Mouse (Mus musculus): Measurements from ENCODE around the gene Sfrp5. TPM values are rescaled to one million over a fixed set of nuclear protein-coding genes. Genes with fewer than 3 reads are reported as not detected.

The Sfrp5 gene
- polyA plus RNA-seq, 1 experiment from 2014 or later, result 1.2 TPM

- DNase-seq (ENCODE audit: low spot score), result peak; percentile 95
- Histone ChIP-seq H3K27me3 (ENCODE audit: control insufficient read depth, insufficient read depth, low read length) (peaks cover 5% of the 10 kb centered on the region; the same call in 1 of the 2 replicates), H3K36me3 (replicated peaks; ENCODE audit: control insufficient read depth, insufficient read depth, low read depth, low read length) (no peaks in the 10 kb centered on the region), H3K4me2 (ENCODE audit: low read depth, low read length) (peak overlapping the region; percentile 77), H3K27ac (replicated peaks; ENCODE audit: low read depth, low read length) (no peak overlapping the region), H3K4me3 (ENCODE audit: low read depth, low read length) (peak overlapping the region; percentile 87), H3K9ac (replicated peaks; ENCODE audit: low read length) (peak overlapping the region; percentile 74), H3K9me3 (replicated peaks; ENCODE audit: control insufficient read depth, low read length) (no peaks in the 10 kb centered on the region), H3K4me1 (ENCODE audit: control insufficient read depth, insufficient read depth, low read length) (no peaks in the 10 kb centered on the region; the same call in 1 of the 2 replicates)
- ATAC-seq (replicated peaks; ENCODE audit: insufficient number of reproducible peaks, low FRiP score, low TSS enrichment, low read depth), result peak; percentile 80
- 3% methylated on average over 48 of the region's 56 CpGs for WGBS
Observed at GRCm38 (mm10) chr19:42170025-42170969, 31.8 kb downstream of the Sfrp5 start.

- Histone ChIP-seq H3K4me3 (ENCODE audit: low read depth, low read length) (no peak overlapping the region), H3K9me3 (replicated peaks; ENCODE audit: control insufficient read depth, low read length) (no peaks in the 10 kb centered on the region), H3K4me1 (ENCODE audit: control insufficient read depth, insufficient read depth, low read length) (no peaks in the 10 kb centered on the region; the same call in 1 of the 2 replicates), H3K27ac (replicated peaks; ENCODE audit: low read depth, low read length) (no peak overlapping the region), H3K27me3 (ENCODE audit: control insufficient read depth, insufficient read depth, low read length) (peaks cover 5% of the 10 kb centered on the region; the same call in 1 of the 2 replicates), H3K4me2 (ENCODE audit: low read depth, low read length) (no peak overlapping the region), H3K9ac (replicated peaks; ENCODE audit: low read length) (no peak overlapping the region), H3K36me3 (replicated peaks; ENCODE audit: control insufficient read depth, insufficient read depth, low read depth, low read length) (no peaks in the 10 kb centered on the region)
- 81% methylated on average over 10 of the region's 10 CpGs for WGBS
- no peak for ATAC-seq (replicated peaks; ENCODE audit: insufficient number of reproducible peaks, low FRiP score, low TSS enrichment, low read depth)
- DNase-seq (ENCODE audit: low spot score), result no peak
Observed at GRCm38 (mm10) chr19:42169322-42169975, 32.6 kb downstream of the Sfrp5 start.

- Histone ChIP-seq H3K36me3 (replicated peaks; ENCODE audit: control insufficient read depth, insufficient read depth, low read depth, low read length) (no peaks in the 10 kb centered on the region), H3K27me3 (ENCODE audit: control insufficient read depth, insufficient read depth, low read length) (peaks cover 5% of the 10 kb centered on the region; the same call in 1 of the 2 replicates), H3K27ac (replicated peaks; ENCODE audit: low read depth, low read length) (no peak overlapping the region), H3K9ac (replicated peaks; ENCODE audit: low read length) (no peak overlapping the region), H3K4me2 (ENCODE audit: low read depth, low read length) (no peak overlapping the region), H3K4me1 (ENCODE audit: control insufficient read depth, insufficient read depth, low read length) (no peaks in the 10 kb centered on the region; the same call in 1 of the 2 replicates), H3K4me3 (ENCODE audit: low read depth, low read length) (no peak overlapping the region), H3K9me3 (replicated peaks; ENCODE audit: control insufficient read depth, low read length) (no peaks in the 10 kb centered on the region)
- 62% methylated on average over 9 of the region's 9 CpGs for WGBS
- DNase-seq (ENCODE audit: low spot score) (no peak), ATAC-seq (replicated peaks; ENCODE audit: insufficient number of reproducible peaks, low FRiP score, low TSS enrichment, low read depth) (no peak)
Observed at GRCm38 (mm10) chr19:42167489-42167888, 34.6 kb downstream of the Sfrp5 start.

- no peak for DNase-seq (ENCODE audit: low spot score)
- H3K9ac ChIP-seq (replicated peaks; ENCODE audit: low read length), result no peak overlapping the region
- no peaks in the 10 kb centered on the region; the same call in 1 of the 2 replicates for H3K4me1 ChIP-seq (ENCODE audit: control insufficient read depth, insufficient read depth, low read length)
- WGBS, result 51% methylated on average over 3 of the region's 3 CpGs
- H3K4me3 ChIP-seq (ENCODE audit: low read depth, low read length), result no peak overlapping the region
- H3K27me3 ChIP-seq (ENCODE audit: control insufficient read depth, insufficient read depth, low read length), result peaks cover 5% of the 10 kb centered on the region; the same call in 1 of the 2 replicates
- no peak overlapping the region for H3K4me2 ChIP-seq (ENCODE audit: low read depth, low read length)
- H3K9me3 ChIP-seq (replicated peaks; ENCODE audit: control insufficient read depth, low read length), result no peaks in the 10 kb centered on the region
- no peak for ATAC-seq (replicated peaks; ENCODE audit: insufficient number of reproducible peaks, low FRiP score, low TSS enrichment, low read depth)
- no peak overlapping the region for H3K27ac ChIP-seq (replicated peaks; ENCODE audit: low read depth, low read length)
- no peaks in the 10 kb centered on the region for H3K36me3 ChIP-seq (replicated peaks; ENCODE audit: control insufficient read depth, insufficient read depth, low read depth, low read length)
Observed at GRCm38 (mm10) chr19:42166766-42167165, 35.3 kb downstream of the Sfrp5 start.

GRCm38 (mm10) chr19:42166130-42166529, 35.9 kb downstream of the Sfrp5 start:
- no peaks in the 10 kb centered on the region for H3K9me3 ChIP-seq (replicated peaks; ENCODE audit: control insufficient read depth, low read length)
- H3K4me2 ChIP-seq (ENCODE audit: low read depth, low read length), result peak overlapping the region; percentile 1; the same call in 1 of the 2 replicates
- no peaks in the 10 kb centered on the region for H3K36me3 ChIP-seq (replicated peaks; ENCODE audit: control insufficient read depth, insufficient read depth, low read depth, low read length)
- WGBS, result 4% methylated on average over 12 of the region's 12 CpGs
- DNase-seq (ENCODE audit: low spot score), result peak; percentile 92
- H3K9ac ChIP-seq (replicated peaks; ENCODE audit: low read length), result peak overlapping the region; percentile 51; the same call in 1 of the 2 replicates
- H3K4me3 ChIP-seq (ENCODE audit: low read depth, low read length), result no peak overlapping the region
- H3K27ac ChIP-seq (replicated peaks; ENCODE audit: low read depth, low read length), result no peak overlapping the region
- peaks cover 5% of the 10 kb centered on the region; the same call in 1 of the 2 replicates for H3K27me3 ChIP-seq (ENCODE audit: control insufficient read depth, insufficient read depth, low read length)
- H3K4me1 ChIP-seq (ENCODE audit: control insufficient read depth, insufficient read depth, low read length), result no peaks in the 10 kb centered on the region
- no peak for ATAC-seq (replicated peaks; ENCODE audit: insufficient number of reproducible peaks, low FRiP score, low TSS enrichment, low read depth)

- Histone ChIP-seq H3K9me3 (replicated peaks; ENCODE audit: control insufficient read depth, low read length) (no peaks in the 10 kb centered on the region), H3K4me1 (ENCODE audit: control insufficient read depth, insufficient read depth, low read length) (no peaks in the 10 kb centered on the region), H3K27ac (replicated peaks; ENCODE audit: low read depth, low read length) (no peak overlapping the region), H3K9ac (replicated peaks; ENCODE audit: low read length) (no peak overlapping the region), H3K4me3 (ENCODE audit: low read depth, low read length) (no peak overlapping the region), H3K27me3 (ENCODE audit: control insufficient read depth, insufficient read depth, low read length) (peaks cover 5% of the 10 kb centered on the region; the same call in 1 of the 2 replicates), H3K4me2 (ENCODE audit: low read depth, low read length) (no peak overlapping the region), H3K36me3 (replicated peaks; ENCODE audit: control insufficient read depth, insufficient read depth, low read depth, low read length) (no peaks in the 10 kb centered on the region)
- ATAC-seq (replicated peaks; ENCODE audit: insufficient number of reproducible peaks, low FRiP score, low TSS enrichment, low read depth), result no peak
- DNase-seq (ENCODE audit: low spot score), result no peak
- 68% methylated on average over 7 of the region's 7 CpGs for WGBS
Observed at GRCm38 (mm10) chr19:42164188-42164587, 37.9 kb downstream of the Sfrp5 start.

GRCm38 (mm10) chr19:42163764-42164163, 38.3 kb downstream of the Sfrp5 start, which contains the start of gene Zfyve27:
Gene Zfyve27 (plus strand): TSS chr19:42163951.
- 77% methylated on average over 5 of the region's 5 CpGs for WGBS
- Histone ChIP-seq H3K4me2 (ENCODE audit: low read depth, low read length) (no peak within 1 kb of the TSS), H3K4me1 (ENCODE audit: control insufficient read depth, insufficient read depth, low read length) (no peaks in the 10 kb centered on the region), H3K9ac (replicated peaks; ENCODE audit: low read length) (no peak within 1 kb of the TSS), H3K27ac (replicated peaks; ENCODE audit: low read depth, low read length) (no peak within 1 kb of the TSS), H3K9me3 (replicated peaks; ENCODE audit: control insufficient read depth, low read length) (no peaks in the 10 kb centered on the region), H3K4me3 (ENCODE audit: low read depth, low read length) (no peak within 1 kb of the TSS), H3K36me3 (replicated peaks; ENCODE audit: control insufficient read depth, insufficient read depth, low read depth, low read length) (no peaks in the 10 kb centered on the region), H3K27me3 (ENCODE audit: control insufficient read depth, insufficient read depth, low read length) (peaks cover 3% of the 10 kb centered on the region; the same call in 1 of the 2 replicates)
- DNase-seq (ENCODE audit: low spot score) (no peak), ATAC-seq (replicated peaks; ENCODE audit: insufficient number of reproducible peaks, low FRiP score, low TSS enrichment, low read depth) (no peak)

Data from embryonic facial prominence, embryonic 11.5 days (tissue).